Mouse (Mus musculus) lung, adult 2 months (tissue): ENCODE measurements around the gene Asdurf. TPM values are rescaled to one million over a fixed set of nuclear protein-coding genes. Genes with fewer than 3 reads are reported as not detected.
"Not testable (repeated sequence)": the region's sequence is repeated elsewhere in the genome, so short reads cannot be mapped to it uniquely, and the experiment has no call there.

Experiments used
- DNase-seq: peaks from one replicate; pipeline ENCODE4 v3.0.0; 2022
- H3K4me1 ChIP-seq: fragments of 200-500 bp; 2 replicates; pipeline ENCODE4 v1.6.1; 2011; ENCODE audit warnings: low read length; ENCODE audit not compliant: control insufficient read depth, insufficient read depth
- H3K4me3 ChIP-seq: fragments of 200-500 bp; replicated peaks from 2 replicates; pipeline ENCODE3; 2011; ENCODE audit warnings: low read depth, mild to moderate bottlenecking, control low read depth, low read length; ENCODE audit errors: extremely low read depth
- CTCF ChIP-seq: fragments of 200-500 bp; IDR thresholded peaks from 2 replicates; pipeline ENCODE4 v1.5.1; 2011; ENCODE audit warnings: mild to moderate bottlenecking, low read length, control low read depth; ENCODE audit not compliant: insufficient read depth
- POLR2A ChIP-seq: fragments of 200-500 bp; IDR thresholded peaks from 2 replicates; pipeline ENCODE4 v1.6.1; 2011; ENCODE audit warnings: low read depth, mild to moderate bottlenecking, control low read depth, low read length, borderline replicate concordance; ENCODE audit errors: extremely low read depth
- WGBS: fragments of 180-500 bp; shearing (Covaris S2); methylation state at CpG from one replicate; pipeline ENCODE4 v1.1.7; 2018; 5-methylcytosine and 5-hydroxymethylcytosine counted together
- polyA plus RNA-seq: library from polyadenylated mRNA; depleted of rRNA; stranded (reverse); fragments of >200 nt; gene quantifications from 2 replicates; pipeline ENCODE4 v1.2.3, GENCODE M21; 2012; rRNA removed

The Asdurf gene
- not detected in 2 replicates for polyA plus RNA-seq

DNA sequence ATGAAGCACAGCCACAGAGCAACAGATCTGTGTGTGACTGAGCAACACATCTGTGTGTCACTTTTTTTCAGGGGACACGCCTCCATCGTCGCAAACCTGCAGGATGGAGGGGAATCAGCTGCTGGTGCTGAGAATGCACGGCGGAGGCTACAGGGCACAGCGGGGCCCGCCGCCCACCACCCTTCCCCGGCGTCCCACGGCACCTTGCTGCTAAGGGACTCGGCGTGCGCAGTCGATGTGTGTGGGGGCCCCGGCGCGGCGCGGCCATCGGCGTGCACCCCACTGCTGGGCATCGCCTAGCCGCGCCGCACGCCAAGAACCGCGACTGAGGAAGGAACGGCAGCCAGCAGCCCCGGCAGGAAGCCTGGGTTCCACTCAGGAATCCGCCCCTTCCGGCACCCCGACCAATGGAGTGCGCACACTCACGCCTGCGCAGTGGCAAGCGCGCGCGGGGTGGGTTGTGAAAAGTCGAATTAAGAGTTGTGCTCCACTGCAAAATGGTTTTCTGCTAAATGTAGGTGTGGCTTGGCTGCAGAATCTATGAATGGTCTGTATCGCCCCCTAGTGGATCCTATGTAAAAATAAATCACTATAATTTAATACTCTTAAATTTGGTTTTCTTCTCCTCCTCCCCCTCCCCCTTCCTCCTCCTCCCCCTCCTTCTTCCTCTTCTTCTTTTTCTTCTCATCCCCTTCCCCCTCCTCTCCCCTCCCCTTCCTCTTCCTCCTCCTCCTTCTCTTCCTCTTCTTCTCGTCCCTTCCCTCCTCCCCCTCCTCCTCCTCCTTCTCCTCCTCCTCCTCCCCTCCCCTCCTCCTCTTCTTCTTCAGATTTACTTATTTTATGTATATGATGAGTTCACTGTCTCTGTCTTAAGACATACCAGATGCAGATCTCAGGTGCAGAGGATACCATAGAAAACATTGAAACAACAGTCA, at the start of gene Asdurf, which contains the start of the genes Gm28551 and Asnsd1:
Asdurf (minus strand) TSS at position 293 of the 935 bp plus-strand sequence.
Gm28551 (minus strand) TSS at position 341 of the 935 bp plus-strand sequence.
Asnsd1 (minus strand) TSS at position 426 of the 935 bp plus-strand sequence.
- peaks cover 3% of the 10 kb centered on the region; the same call in 1 of the 2 replicates for H3K4me1 ChIP-seq
- H3K4me3 ChIP-seq, result peak within 1 kb of the TSS; percentile 83
- TF ChIP-seq POLR2A (peak; percentile 80; the same call in 1 of the 2 replicates), CTCF (no peak)
- under 1% methylated on average over 44 of the region's 44 CpGs for WGBS
- peak; percentile 98 for DNase-seq

GRCm38 (mm10) chr1:53393936-53394760, 41.7 kb upstream of the Asdurf start:
- 32% methylated on average over 21 of the region's 21 CpGs for WGBS
- H3K4me3 ChIP-seq, H3K4me1 ChIP-seq, DNase-seq: not testable (repeated sequence)

DNA sequence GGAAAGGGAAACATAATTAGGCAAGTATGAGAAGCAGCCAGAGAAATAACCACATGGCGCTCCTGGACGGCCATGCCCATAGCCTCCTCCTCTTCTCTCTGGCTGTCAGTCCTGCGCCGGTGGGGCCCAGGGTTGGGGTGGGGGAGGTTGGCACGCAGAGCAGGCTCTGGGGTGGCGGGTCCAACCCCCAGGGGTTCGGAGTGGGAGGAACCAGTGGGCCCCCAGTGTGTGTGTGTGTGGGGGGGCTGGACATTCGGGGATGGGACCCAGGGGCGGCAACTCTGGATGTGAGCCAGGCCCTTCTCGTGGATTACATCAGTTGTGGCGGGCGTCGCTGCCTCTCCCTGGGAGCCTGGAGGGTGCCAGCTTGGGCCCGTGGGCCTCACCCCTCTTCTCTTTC, 36.3 kb upstream of the Asdurf start:
- 93% methylated on average over 12 of the region's 14 CpGs for WGBS
- no peak for DNase-seq
- TF ChIP-seq CTCF, result no peak
- no peak for TF ChIP-seq POLR2A

DNA sequence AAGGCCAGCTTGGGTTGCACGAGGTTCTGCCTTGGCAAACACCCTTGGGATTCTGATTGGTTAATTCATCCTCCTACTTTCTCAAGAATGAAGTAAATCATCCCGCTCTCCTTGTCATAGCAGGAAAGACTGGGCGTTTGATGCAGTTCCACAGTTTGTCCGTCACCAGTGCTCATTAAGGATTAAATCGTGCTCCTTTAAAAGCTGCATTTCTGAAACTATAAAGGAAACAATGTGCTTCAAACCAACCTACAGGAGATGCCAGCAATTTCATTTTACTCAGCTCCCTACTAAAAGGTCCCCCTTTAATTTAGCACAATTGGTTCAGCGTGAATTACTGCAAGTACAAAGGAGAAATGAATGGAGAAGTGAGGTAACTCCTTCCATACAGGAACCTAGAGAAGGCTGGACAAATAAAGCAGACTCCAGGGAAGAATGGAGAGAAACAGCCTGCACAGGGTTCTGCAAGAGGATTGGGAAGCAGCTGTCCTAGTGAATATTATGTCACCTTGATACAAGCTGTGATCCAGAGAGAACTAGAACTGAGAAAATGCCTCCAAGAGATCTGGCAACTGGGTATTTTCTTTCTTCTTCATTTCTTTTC, 31.8 kb upstream of the Asdurf start:
- no peak for DNase-seq
- 74% methylated on average over 6 of the region's 6 CpGs for WGBS
- Histone ChIP-seq H3K4me1 (no peaks in the 10 kb centered on the region), H3K4me3 (no peak overlapping the region)
- TF ChIP-seq CTCF (no peak), POLR2A (no peak)

More for the DNA sequence above, 36.3 kb upstream of the Asdurf start:
- Histone ChIP-seq H3K4me3 (no peak overlapping the region), H3K4me1 (no peaks in the 10 kb centered on the region)

DNA sequence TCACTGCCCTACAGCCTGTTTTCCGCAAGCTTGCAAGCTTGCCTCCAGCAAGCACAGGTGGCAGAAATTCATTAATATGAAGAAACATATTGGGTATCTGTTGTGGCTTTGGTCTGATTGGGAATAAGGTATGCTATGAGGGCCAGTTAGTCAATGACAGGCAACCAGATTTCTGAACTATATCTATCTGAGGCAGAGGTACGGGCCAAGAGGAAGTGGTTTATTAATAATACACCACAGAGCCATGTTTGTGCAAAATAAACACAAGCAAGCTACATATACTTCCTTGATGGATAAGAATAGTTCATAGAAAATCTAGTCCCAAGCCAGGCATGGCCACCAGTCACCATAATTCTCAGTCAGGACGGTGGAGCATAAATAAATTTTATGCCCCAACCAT, 25.3 kb upstream of the Asdurf start:
- Histone ChIP-seq H3K4me1 (no peaks in the 10 kb centered on the region; the same call in 1 of the 2 replicates), H3K4me3 (no peak overlapping the region)
- 51% methylated on average over 3 of the region's 3 CpGs for WGBS
- DNase-seq, result no peak
- TF ChIP-seq POLR2A, result no peak
- TF ChIP-seq CTCF, result no peak

GRCm38 (mm10) chr1:53375965-53376364, 23.5 kb upstream of the Asdurf start:
- DNase-seq, H3K4me3 ChIP-seq, H3K4me1 ChIP-seq: not testable (repeated sequence)
- 73% methylated on average over 2 of the region's 2 CpGs for WGBS

DNA sequence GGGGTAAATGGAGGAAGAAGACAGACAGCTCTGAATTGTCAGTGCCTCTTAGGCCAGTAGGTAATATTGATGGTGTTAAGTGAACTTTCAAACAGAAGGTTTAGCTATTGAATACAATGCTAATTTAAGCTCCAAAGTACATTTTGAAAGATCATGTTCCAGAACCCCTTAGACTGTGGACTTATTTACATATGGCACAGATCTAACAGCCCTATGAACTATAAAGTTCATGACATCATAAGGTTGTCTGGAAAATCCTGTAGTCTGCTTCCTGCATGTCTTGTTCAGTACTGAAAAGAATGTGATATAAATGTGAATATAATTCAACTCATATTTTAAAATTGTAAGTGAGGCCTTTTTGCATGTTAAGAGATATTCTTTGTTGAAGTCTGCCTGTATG, 6.6 kb upstream of the Asdurf start:
- no peak for DNase-seq
- TF ChIP-seq POLR2A, result no peak
- TF ChIP-seq CTCF, result no peak
- Histone ChIP-seq H3K4me1 (no peaks in the 10 kb centered on the region), H3K4me3 (no peak overlapping the region)

DNA sequence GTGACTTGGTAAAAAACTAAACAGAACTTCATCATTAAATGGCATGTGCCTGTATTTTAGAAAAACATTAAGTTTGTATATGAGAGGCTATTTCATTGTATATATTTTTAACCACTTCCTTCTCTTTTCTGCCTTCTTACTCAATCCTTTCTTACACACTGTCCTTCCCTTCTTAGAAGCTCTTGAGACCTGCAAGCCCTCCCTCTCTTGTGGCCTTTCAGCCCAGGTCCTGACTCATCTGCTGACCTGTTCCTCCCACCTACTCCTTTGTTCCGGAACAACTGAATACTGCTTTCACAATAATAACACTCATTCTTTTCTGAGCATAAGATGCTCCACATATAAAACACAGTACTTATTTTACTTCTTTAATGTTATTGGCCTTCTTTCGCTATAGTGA, 11.3 kb downstream of the Asdurf start:
- no peak for DNase-seq
- H3K4me1 ChIP-seq, result no peaks in the 10 kb centered on the region
- no peak for TF ChIP-seq POLR2A
- no peak for TF ChIP-seq CTCF
- WGBS, result 100% methylated on average over 2 of the region's 2 CpGs
- H3K4me3 ChIP-seq, result no peak overlapping the region

DNA sequence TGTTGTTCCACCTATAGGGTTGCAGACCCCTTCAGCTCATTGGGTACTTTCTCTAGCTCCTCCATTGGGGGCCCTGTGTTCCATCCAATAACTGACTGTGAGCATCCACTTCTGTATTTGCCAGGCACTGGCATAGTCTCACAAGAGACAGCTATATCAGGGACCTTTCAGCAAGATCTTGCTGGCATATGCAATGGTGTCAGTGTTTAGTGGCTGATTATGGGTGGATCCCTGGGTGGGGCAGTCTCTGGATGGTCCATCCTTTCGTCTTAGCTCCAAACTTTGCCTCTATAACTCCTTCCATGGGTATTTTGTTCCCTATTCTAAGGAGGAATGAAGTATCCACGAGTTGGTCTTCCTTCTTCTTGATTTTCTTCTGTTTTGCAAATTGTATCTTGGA, 15.0 kb downstream of the Asdurf start:
- H3K4me1 ChIP-seq, DNase-seq: not testable (repeated sequence)
- WGBS, result 67% methylated on average over 2 of the region's 2 CpGs

More for the DNA sequence above, 15.0 kb downstream of the Asdurf start:
- not testable (repeated sequence) for H3K4me3 ChIP-seq
